Mouse (Mus musculus) lung, adult 2 months (tissue): Measurements from ENCODE around the gene S1pr5.

ENCODE experiments used
- CTCF ChIP-seq: fragments of 200-500 bp; IDR thresholded peaks from 2 replicates; pipeline ENCODE4 v1.5.1; 2011; ENCODE audit warnings: mild to moderate bottlenecking, low read length, control low read depth; ENCODE audit not compliant: insufficient read depth
- POLR2A ChIP-seq: fragments of 200-500 bp; IDR thresholded peaks from 2 replicates; pipeline ENCODE4 v1.6.1; 2011; ENCODE audit warnings: low read depth, mild to moderate bottlenecking, control low read depth, low read length, borderline replicate concordance; ENCODE audit errors: extremely low read depth

DNA sequence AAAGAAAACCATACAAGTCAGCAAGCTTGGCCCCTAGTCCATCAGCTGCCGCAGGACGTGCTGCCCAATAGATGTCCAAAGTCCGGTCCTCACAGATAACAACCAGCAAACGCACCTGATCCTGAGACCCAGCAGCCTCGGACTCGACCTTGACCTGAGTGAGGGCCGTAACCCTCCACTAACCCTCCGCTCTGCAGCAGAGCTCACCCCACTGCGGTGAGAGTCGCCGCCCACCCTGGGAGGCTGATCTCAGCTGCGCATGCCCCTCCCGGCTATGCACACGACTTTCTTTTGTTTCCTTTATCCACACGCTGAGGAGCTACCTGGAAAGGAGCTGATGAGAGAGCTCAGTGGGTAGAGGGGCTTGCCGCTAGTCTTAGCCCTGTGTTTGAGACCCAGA lies 20.9 kb downstream of the S1pr5 start:
- TF ChIP-seq CTCF: no peak
- TF ChIP-seq POLR2A: no peak
